Mouse (Mus musculus) layer of hippocampus, postnatal 10 days (tissue): ENCODE results near the gene Snrnp25. TPM values are rescaled to one million over a fixed set of nuclear protein-coding genes. Genes with fewer than 3 reads are reported as not detected.

Source experiments
- DNase-seq, 2 experiments: peaks; one replicate each; pipeline ENCODE4 v3.0.0; 2021; ENCODE audit warnings: low spot score in 2 of 2
- total RNA-seq, 2 experiments: library from RNA; stranded (reverse); gene quantifications; 2 replicates each; pipeline ENCODE4 v1.2.3; 2021

Snrnp25 gene
- total RNA-seq, 2 experiments from 2014 or later: 28.3 to 29.8 TPM

DNA sequence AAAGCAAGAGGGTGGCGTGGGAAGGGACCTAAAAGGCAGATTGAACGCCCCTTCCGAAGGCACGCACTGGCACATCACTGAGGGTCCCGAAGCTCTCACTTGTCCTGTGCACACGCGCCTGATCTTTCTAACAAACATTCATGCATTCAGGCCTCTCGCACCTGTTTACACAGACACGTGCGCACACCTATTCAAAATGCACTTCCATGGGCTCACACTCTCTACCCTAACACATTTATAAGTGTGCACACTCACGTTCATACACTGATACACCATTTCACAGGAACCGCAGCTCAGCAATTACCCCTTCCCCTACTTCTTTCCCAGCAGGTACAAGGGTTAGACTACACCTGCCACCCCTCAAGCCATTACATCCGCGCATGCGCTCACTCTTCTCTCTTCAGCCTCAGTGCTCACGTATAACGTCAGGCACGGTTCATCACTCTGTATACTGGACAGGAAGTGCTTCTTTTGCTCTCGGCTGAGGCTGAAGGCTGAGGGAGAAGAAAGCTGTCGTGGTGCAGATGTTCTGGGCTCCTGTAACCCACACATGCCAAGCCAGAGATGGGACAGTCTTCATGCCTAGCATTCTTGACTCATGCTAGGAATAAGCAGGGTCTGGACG is 17.5 kb downstream of the Snrnp25 start:
- peak in 1 of 2 experiments; percentile 20 for DNase-seq

GRCm38 (mm10) chr11:32223297-32223967 is 18.2 kb downstream of the Snrnp25 start:
- DNase-seq: peak in 1 of 2 experiments; percentile 11

- DNase-seq: peak in 1 of 2 experiments; percentile 69
These were observed 19.4 kb downstream of the Snrnp25 start for GRCm38 (mm10) chr11:32224468-32225139.

DNA sequence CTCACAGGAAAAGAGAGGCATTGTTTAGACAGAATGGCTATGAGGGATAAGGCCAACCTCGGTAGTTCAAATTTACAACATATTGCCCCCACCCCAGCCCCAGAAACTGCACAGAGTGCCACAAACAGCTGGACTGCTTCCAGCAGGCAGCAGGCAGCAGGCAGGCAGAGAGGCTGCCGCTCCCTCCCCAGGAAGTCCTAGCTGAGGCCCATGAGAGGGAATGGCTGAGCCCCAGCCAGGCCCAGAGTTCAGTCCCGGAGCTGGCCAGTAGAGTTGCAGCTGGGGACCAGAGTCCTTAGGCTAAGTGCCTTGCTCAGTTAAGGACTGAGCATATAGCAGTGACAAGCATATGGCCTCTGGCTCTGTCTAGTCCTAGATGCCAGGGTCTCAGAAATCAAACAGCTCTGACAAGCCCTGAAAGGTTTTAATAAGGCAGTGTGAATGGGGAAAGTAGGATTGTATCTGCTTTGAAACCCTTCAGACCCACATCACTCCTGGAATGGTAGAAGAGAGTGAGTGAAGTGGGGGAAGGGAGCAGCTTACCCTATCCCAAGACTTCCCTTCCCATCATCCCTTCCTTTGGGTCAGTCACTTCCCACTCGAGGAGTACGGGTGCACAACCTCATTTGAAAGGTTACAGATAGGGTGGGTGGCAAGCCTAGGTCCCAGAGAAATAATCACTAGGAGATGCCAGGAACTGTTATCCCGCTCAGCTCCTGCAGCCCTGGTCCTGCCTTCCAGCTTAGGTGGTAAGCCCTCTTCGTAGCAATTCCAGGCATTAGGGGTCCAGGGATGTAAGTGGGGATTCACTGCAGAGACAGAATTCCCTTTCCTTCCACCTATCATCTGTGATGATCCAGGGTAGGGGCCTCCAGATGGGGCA is 20.2 kb downstream of the Snrnp25 start:
- DNase-seq: peak in 1 of 2 experiments; percentile 58

DNA sequence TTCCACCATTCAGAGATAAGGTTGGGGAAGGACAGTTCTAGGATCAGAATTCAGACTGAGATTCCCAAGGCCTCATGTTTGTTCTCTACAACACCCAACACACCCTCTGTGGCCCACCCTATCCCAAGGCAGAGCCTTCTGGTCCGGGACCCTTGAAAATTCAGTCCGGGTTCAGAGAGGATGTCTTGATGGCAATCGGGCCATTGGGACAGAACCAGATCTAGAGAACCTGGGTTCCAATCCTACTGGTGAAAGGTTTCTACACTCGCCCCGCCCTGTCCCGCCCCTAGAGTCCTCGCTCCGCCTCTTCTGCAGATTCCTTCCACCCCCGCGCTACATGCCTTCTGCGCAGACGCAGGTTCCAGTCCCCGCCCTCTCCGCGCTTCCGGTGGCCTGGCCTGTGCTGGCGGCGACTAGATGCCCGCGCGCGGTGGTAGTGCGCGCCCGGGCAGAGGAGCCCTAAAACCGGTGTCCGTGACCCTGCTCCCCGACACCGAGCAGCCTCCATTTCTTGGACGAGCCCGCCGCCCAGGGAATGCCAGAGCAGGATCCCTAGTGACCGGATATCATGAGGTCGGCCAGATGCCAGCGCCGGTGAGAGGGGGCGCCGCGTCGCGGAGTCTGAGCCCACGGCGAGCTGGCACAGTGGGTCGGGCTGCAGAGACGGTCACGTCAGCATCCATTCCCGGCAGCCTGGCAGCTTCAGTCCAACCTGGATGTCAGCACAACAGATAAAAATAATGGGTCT is 21.1 kb downstream of the Snrnp25 start, which contains the start of gene Mpg:
Gene Mpg, plus strand, starts transcription at position 382 of the 748 bp plus-strand sequence.
- peak; percentile 85 to 89 for DNase-seq

- DNase-seq: no peak
These were observed 21.8 kb downstream of the Snrnp25 start for GRCm38 (mm10) chr11:32227041-32227440.

GRCm38 (mm10) chr11:32227555-32227954 is 22.3 kb downstream of the Snrnp25 start:
- DNase-seq: no peak

- no peak for DNase-seq
These were observed 23.2 kb downstream of the Snrnp25 start for GRCm38 (mm10) chr11:32228292-32228845.

- DNase-seq: peak in 1 of 2 experiments; percentile 68
These were observed 25.0 kb downstream of the Snrnp25 start for GRCm38 (mm10) chr11:32230220-32230619.

GRCm38 (mm10) chr11:32231125-32231524 is 25.9 kb downstream of the Snrnp25 start:
- DNase-seq: no peak

DNA sequence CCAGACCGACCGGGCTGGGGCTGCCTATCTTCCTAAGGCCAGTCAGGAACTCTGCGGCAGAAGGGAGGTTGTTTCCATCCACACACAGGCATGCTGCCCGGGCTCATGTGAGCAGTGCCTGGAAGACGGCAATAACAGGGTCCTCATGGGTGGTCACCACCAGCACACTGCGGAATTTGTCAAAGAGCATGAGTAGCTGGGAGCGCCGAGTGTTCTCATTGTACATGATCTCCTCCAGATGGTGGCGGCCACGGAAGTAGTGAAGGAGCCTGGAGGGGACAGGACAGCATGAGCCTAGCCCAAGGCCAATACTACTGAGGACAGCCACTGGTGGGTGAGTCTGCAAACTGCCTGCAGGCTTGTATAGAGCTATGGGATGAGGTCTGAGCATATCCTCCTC is 27.6 kb downstream of the Snrnp25 start:
- DNase-seq: no peak

DNA sequence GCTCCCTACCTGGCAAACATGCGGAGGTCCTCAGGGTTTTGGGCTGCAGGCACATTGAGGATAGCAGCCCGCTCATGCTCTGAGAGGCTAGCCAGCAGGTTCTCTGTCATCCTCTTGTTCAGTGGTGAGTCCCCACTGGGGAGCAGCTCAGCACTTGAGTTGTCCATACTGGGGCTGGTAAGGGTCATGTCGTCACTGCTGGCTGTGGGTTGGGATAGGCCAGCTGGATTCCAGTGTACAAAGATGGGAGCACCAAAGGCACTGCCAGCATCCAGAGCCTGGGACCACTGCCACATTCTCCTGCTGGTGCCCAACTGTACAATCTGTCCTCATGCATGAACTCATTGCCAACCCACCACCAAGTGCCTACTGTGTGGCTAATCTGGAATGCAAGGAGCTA is 28.7 kb downstream of the Snrnp25 start:
- peak; percentile 73 to 74 for DNase-seq

DNA sequence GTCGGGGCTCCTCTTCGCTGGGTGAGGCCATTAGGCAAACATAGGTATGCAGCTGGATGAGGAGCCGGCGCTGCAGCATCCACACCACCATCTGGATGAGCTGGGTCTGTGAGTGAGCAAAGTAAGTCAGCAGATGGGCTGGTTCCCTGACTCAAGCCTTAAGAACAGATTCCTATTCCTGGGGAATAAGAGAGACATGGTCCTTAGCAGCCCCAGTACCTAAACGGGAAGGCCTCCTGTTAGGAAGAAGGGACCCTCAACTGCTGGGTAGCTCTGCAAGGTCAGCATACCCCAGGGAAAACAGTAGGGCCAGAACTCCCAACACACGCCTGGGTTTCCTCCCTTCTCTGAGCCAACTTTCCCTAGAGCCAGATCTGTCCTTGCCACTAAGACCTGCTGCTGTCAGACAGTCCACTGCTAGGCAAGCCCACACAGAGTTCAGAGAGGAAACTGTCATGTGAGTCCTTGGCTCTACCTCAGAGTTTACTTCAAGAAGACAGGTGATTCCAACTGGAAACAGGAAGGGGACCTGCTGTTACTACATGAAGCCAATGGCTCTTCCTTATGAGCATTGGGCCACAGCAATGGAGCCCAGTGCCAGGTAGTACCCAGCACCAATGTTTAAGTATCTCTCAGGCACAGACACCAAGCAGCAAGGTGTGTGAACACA is 29.7 kb downstream of the Snrnp25 start:
- peak in 1 of 2 experiments; percentile 26 for DNase-seq

GRCm38 (mm10) chr11:32235646-32236045 is 30.4 kb downstream of the Snrnp25 start:
- DNase-seq: peak; percentile 75 to 86

DNA sequence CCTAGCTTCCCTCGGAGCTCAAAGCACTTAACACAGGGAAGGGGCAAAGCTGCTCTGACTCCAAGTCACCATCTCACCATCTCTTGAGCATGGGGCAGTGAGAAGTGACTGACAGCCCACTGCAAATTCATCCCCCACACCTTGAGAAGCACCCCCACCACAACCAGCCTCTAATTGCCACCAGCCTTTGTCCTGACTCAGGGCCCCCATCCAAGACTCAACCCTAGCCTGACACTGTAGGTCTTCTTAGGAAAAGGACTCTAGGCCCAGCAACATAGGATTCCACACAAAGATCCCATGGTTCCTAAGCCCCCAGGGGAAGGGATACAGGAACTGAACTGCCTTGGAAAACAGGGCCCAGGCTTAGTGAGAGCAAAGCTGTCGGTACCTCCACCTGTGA is 30.9 kb downstream of the Snrnp25 start:
- DNase-seq: peak in 1 of 2 experiments; percentile 29

DNA sequence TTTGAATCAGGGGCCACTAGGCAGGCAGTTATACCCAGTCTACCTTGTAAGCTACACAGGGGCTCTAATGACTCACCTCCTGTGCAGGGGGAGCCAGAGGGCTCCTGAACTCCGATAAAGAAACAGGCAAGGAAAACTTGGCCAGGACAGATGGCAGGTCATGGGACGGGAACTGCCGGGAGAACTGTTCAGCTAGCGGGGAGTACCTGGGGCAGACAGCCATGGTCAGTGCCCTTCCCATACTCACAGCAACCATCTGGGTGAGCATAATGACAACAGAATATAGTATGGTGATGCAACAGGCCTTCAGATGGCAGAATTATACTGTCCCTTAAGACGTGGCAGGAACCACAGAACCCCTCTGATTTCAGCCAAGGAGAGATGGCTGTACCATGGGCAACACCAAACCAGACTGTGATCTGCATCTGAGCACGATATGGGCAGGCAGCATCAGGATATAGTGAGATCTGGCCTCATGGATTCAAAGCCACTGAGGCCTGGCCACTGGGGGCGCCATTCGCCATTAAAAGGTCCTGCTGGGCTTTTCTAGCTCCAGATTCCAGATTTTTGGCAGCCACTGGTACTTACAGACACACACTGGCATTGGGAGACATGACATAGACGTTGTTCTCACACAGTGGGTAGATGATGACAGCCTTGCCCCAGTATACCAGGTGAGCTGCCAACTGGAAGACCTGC is 31.6 kb downstream of the Snrnp25 start:
- DNase-seq: peak; percentile 75 to 79

DNA sequence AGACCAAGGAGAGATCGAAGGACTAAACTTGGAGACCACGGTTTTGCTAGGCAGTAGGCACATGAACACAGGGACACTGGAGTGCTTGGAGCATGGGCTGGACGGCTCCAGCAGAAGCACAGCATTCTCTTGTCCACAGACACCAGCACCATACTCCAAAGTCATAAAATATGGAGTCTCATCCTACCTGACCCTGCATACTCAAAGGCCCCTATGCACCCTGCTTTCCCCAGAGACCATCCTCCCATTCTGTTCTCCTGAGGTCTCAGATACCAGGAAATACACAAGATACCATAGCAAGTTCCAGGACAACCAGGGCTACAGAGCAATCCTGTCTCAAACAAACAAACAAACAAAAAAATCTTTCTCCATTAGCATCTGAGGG is 32.2 kb downstream of the Snrnp25 start:
- no peak for DNase-seq

GRCm38 (mm10) chr11:32238093-32238860 is 33.1 kb downstream of the Snrnp25 start:
- peak; percentile 77 to 83 for DNase-seq
